Mouse (Mus musculus) hindbrain, embryonic 14.5 days (tissue): ENCODE measurements at regions not wholly inside any gene's neighbourhood (a gene's known extent, or its start where the extent isn't known, plus 50 kb on each side); places are given as distances from the start of the nearest gene placed in this dataset.
A peak's percentile ranks its signal among the peaks of the same experiment; 100 is the strongest.
"Not testable (repeated sequence)": the region's sequence is repeated elsewhere in the genome, so short reads cannot be mapped to it uniquely, and the experiment has no call there.

Experiments
- ATAC-seq: fragments of 200-750 bp; cut with Nextera tagmentation; 2 replicates; pipeline ENCODE4 v1.8.0; 2017; ENCODE audit warnings: moderate number of reproducible peaks, mild to moderate bottlenecking, moderate TSS enrichment, moderate library complexity; ENCODE audit not compliant: low FRiP score
- DNase-seq: peaks from one replicate; pipeline ENCODE4 v3.0.0-alpha.2; 2015; ENCODE audit warnings: low spot score
- H3K27ac ChIP-seq: fragments of 300-500 bp; sonication (generic); 2 replicates; pipeline ENCODE4 v1.5.1; 2014; ENCODE audit warnings: mild to moderate bottlenecking, moderate library complexity
- H3K27me3 ChIP-seq: fragments of 300-500 bp; sonication (generic); 2 replicates; pipeline ENCODE4 v1.6.1; 2014; ENCODE audit warnings: mild to moderate bottlenecking, low read length, mixed read lengths; ENCODE audit not compliant: control insufficient read depth, insufficient read depth
- H3K36me3 ChIP-seq: fragments of 300-500 bp; sonication (generic); replicated peaks from 2 replicates; pipeline ENCODE4 v1.6.1; 2014; ENCODE audit not compliant: control insufficient read depth, insufficient read depth
- H3K4me1 ChIP-seq: fragments of 300-500 bp; sonication (generic); replicated peaks from 2 replicates; pipeline ENCODE4 v1.6.1; 2014; ENCODE audit warnings: antibody characterized with exemption, low read length, mixed read lengths; ENCODE audit not compliant: control insufficient read depth, insufficient read depth
- H3K4me2 ChIP-seq: fragments of 300-500 bp; sonication (generic); replicated peaks from 2 replicates; pipeline ENCODE4 v1.6.1; 2014; ENCODE audit warnings: mild to moderate bottlenecking, moderate library complexity
- H3K4me3 ChIP-seq: fragments of 300-500 bp; sonication (generic); replicated peaks from 2 replicates; pipeline ENCODE4 v1.5.1; 2014; ENCODE audit warnings: mild to moderate bottlenecking, low read length
- H3K9ac ChIP-seq: fragments of 300-500 bp; sonication (generic); 2 replicates; pipeline ENCODE4 v1.6.1; 2014
- H3K9me3 ChIP-seq: fragments of 300-500 bp; sonication (generic); 2 replicates; pipeline ENCODE4 v1.6.1; 2016; ENCODE audit warnings: low read length; ENCODE audit not compliant: control insufficient read depth
- WGBS: fragments of 180-500 bp; shearing (Covaris S2); extraction: QIAGEN DNeasy Blood & Tissue Kit; methylation state at CpG from one replicate; pipeline ENCODE4 v1.1.7; 2014; 5-methylcytosine and 5-hydroxymethylcytosine counted together

DNA sequence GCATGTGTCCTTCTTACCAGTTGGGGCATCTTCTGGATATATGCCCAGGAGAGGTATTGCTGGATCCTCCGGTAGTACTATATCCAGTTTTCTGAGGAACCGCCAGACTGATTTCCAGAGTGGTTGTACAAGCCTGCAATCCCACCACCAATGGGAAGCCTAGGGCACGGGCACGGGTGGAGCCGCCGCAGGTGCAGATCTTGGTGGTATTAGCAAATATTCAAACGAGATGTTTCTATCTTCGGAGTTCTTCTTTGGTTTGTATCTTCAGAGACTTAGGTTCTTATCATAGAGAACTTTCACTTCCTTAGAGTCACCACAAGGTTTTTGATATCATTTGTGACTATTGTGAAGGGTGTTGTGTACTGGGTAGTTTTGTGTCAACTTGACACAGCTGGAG, 103.1 kb downstream of the Btbd35f12 start:
- ATAC-seq, H3K9me3 ChIP-seq: not testable (repeated sequence)
- WGBS: 87% methylated on average over 7 of the region's 8 CpGs

More for the DNA sequence above, 103.1 kb downstream of the Btbd35f12 start:
- H3K9ac ChIP-seq, H3K4me2 ChIP-seq, H3K27me3 ChIP-seq, H3K4me1 ChIP-seq, H3K27ac ChIP-seq, H3K4me3 ChIP-seq, H3K36me3 ChIP-seq: not testable (repeated sequence)
- peak; percentile 53 for DNase-seq
